Mouse (Mus musculus) adrenal gland, postnatal 25 days (tissue): ENCODE measurements around the gene Aamdc. TPM values are rescaled to one million over a fixed set of nuclear protein-coding genes. Genes with fewer than 3 reads are reported as not detected.

Experiments used
- DNase-seq: peaks from one replicate; pipeline ENCODE4 v3.0.0; 2021; ENCODE audit warnings: mixed read lengths
- total RNA-seq: library from RNA; stranded (reverse); gene quantifications from 2 replicates; pipeline ENCODE4 v1.2.3, GENCODE M21; 2021

Aamdc gene
- total RNA-seq, 1 experiment from 2014 or later: 32.2 TPM

DNA sequence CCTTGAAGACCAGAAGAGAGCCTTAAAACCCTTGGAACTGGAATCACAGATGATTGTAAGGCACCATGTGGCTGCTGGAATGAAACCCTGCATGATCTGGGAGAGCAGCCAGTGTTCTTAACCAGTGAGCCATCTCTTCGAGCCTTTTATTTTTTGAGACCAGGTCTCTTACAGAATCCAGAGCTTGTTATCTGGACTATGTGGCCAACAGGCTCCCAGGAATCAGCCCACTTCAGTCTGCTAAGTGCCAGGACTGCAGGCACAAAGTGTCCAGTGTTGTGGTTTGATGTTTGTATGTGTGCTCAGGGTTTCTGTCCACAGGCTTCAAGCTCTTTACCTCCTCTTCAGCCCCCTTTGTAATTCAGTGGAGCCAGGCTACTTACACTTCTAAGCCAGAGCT lies 64.5 kb downstream of the Aamdc start:
- DNase-seq: no peak

DNA sequence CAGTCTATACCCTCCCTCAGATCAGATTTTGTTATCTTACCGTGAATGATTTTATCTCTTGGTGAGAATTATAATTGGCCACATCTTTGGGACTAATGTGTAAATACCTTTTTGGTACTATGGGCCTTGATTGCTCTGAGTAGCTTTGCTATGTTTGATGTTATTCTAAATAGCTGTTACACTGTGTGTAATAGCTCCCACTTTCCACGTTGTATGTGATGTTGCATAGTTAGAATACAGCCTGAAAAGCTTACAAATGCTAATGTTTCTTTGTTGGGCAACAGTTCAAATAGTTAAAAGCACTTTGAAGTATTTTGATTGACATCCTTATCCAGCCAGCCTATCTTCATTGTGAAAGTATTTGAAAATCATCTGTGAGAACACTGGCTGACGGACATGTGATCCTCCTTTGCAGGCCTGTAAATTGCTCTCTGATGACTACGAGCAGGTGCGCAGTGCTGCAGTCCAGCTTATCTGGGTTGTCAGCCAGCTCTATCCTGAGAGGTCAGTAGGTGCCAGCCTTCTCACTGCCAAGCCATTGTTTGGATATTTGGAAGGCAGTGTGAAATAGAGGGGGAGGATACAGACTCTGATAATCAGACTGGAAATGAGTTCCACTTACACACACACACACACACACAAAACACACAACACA lies 78.6 kb downstream of the Aamdc start:
- no peak for DNase-seq

Other genes with a start within 250 kb of the Aamdc start
- gene Usp35, start 247.5 kb downstream of the Aamdc start, total RNA-seq: 6.2 and 9.4 TPM in 2 replicates
- 9.0 and 9.1 TPM in 2 replicates for gene Kctd21, start 247.2 kb downstream of the Aamdc start, total RNA-seq
- gene Alg8, start 207.9 kb downstream of the Aamdc start, total RNA-seq: 17.4 and 24.3 TPM in 2 replicates
- 221 and 290 TPM in 2 replicates for gene Ndufc2, start 179.5 kb downstream of the Aamdc start, total RNA-seq
- gene Thrsp, start 161.8 kb downstream of the Aamdc start, total RNA-seq: 584 and 613 TPM in 2 replicates
- 1.7 TPM in 2 replicates for gene Kctd14, start 128.2 kb downstream of the Aamdc start, total RNA-seq
- 64.7 and 65.3 TPM in 2 replicates for gene Ints4, start 98.5 kb downstream of the Aamdc start, total RNA-seq
- 30.6 and 32.0 TPM in 2 replicates for gene Rsf1, start 392 bp upstream of the Aamdc start, total RNA-seq
- gene Clns1a, start 117.1 kb upstream of the Aamdc start, total RNA-seq: 54.1 and 56.9 TPM in 2 replicates
- 4.0 and 5.2 TPM in 2 replicates for gene Aqp11, start 158.8 kb upstream of the Aamdc start, total RNA-seq
- gene Pak1, start 209.0 kb upstream of the Aamdc start, total RNA-seq: 20.5 and 26.5 TPM in 2 replicates